Mouse (Mus musculus) embryonic fibroblast, embryonic 13.5 days (primary cell): ENCODE measurements around the gene Ube4a.

Source experiments
- CTCF ChIP-seq: IDR thresholded peaks from 2 replicates; pipeline ENCODE4 v1.5.1; 2011; ENCODE audit warnings: mild to moderate bottlenecking, control low read depth, low read length, moderate library complexity, borderline replicate concordance; ENCODE audit not compliant: insufficient read depth
- POLR2A ChIP-seq: IDR thresholded peaks from 2 replicates; pipeline ENCODE4 v1.6.1; 2011; ENCODE audit warnings: low read depth, mild to moderate bottlenecking, control low read depth, low read length, moderate library complexity

- TF ChIP-seq CTCF (no peak), POLR2A (no peak)
Measured at GRCm38 (mm10) chr9:44897024-44897423, 68.4 kb downstream of the Ube4a start.
